Mouse (Mus musculus) adrenal gland, adult 2 months (tissue): Measurements from ENCODE around the gene Shank2. TPM values are rescaled to one million over a fixed set of nuclear protein-coding genes. Genes with fewer than 3 reads are reported as not detected.

Source experiments
- DNase-seq: peaks from one replicate; pipeline ENCODE4 v3.0.0; 2021
- polyA plus RNA-seq: library from polyadenylated mRNA; depleted of rRNA; stranded (reverse); fragments of >200 nt; gene quantifications from 2 replicates; pipeline ENCODE4 v1.2.3, GENCODE M21; 2012
- total RNA-seq, 2 experiments: library from RNA; stranded (reverse); gene quantifications; 2 replicates each; pipeline ENCODE4 v1.2.3; 2021

Gene Shank2
- total and polyA plus RNA-seq, 3 experiments = 2.4 to 20.0 (median 3.7) TPM

- no peak for DNase-seq
These were observed 29.1 kb downstream of the Shank2 start for GRCm38 (mm10) chr7:144030796-144031195.

- DNase-seq = peak; percentile 46
These were observed 29.9 kb downstream of the Shank2 start for GRCm38 (mm10) chr7:144031611-144032010.

- DNase-seq = no peak
These were observed 35.8 kb downstream of the Shank2 start for GRCm38 (mm10) chr7:144037541-144037940.

GRCm38 (mm10) chr7:144037966-144038669 is 36.4 kb downstream of the Shank2 start:
- peak; percentile 89 for DNase-seq

GRCm38 (mm10) chr7:144038741-144039140 is 37.0 kb downstream of the Shank2 start:
- DNase-seq = no peak

GRCm38 (mm10) chr7:144040328-144040727 is 38.6 kb downstream of the Shank2 start:
- no peak for DNase-seq

GRCm38 (mm10) chr7:144052076-144052475 is 50.3 kb downstream of the Shank2 start:
- DNase-seq = peak; percentile 82

- no peak for DNase-seq
These were observed 53.5 kb downstream of the Shank2 start for GRCm38 (mm10) chr7:144055188-144055587.

- no peak for DNase-seq
These were observed 54.2 kb downstream of the Shank2 start for GRCm38 (mm10) chr7:144055702-144056531.

- DNase-seq = no peak
These were observed 68.6 kb downstream of the Shank2 start for GRCm38 (mm10) chr7:144070162-144070949.

GRCm38 (mm10) chr7:144072219-144072618 is 70.5 kb downstream of the Shank2 start:
- DNase-seq = peak; percentile 31

- no peak for DNase-seq
These were observed 71.1 kb downstream of the Shank2 start for GRCm38 (mm10) chr7:144072856-144073255.

- DNase-seq = peak; percentile 58
These were observed 73.0 kb downstream of the Shank2 start for GRCm38 (mm10) chr7:144074718-144075117.

GRCm38 (mm10) chr7:144078661-144079060 is 76.9 kb downstream of the Shank2 start:
- DNase-seq = no peak

- DNase-seq = no peak
These were observed 78.1 kb downstream of the Shank2 start for GRCm38 (mm10) chr7:144079861-144080260.

GRCm38 (mm10) chr7:144081448-144081847 is 79.7 kb downstream of the Shank2 start:
- peak; percentile 25 for DNase-seq

- DNase-seq = no peak
These were observed 80.2 kb downstream of the Shank2 start for GRCm38 (mm10) chr7:144081963-144082362.

- DNase-seq = no peak
These were observed 85.5 kb downstream of the Shank2 start for GRCm38 (mm10) chr7:144087277-144087676.

GRCm38 (mm10) chr7:144094132-144094531 is 92.4 kb downstream of the Shank2 start:
- DNase-seq = no peak

- DNase-seq = no peak
These were observed 95.6 kb downstream of the Shank2 start for GRCm38 (mm10) chr7:144097314-144097713.

GRCm38 (mm10) chr7:144102222-144102980 is 100.7 kb downstream of the Shank2 start:
- DNase-seq = no peak

- DNase-seq = no peak
These were observed 104.2 kb downstream of the Shank2 start for GRCm38 (mm10) chr7:144105952-144106351.
